Comparison of ENCODE assay signal across 9 mouse cellular contexts in the genomic region with DNA sequence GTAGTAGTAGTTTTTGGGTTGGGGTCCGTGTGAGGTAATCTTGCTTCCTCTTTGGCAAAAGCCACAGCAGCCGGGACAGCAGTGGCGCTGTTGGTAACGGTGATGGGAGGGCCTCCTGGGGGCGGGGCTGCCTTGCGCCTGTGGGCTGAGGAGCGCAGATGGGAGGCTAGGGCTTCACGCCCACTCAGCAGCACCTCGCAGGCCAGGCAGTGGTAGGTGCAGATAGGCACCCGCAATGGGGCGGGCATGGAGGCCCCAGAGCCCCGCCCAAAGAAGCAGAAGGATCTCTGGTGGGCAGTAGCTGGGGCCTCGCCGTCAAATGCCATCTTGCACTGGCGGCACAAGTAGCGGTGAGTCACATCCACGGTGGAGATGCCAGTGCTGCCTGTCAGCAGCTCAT. TPM values are rescaled to one million over a fixed set of nuclear protein-coding genes. Genes with fewer than 3 reads are reported as not detected.
DNase-seq lines count a peak whose midpoint lies in the region; ATAC-seq and TF ChIP-seq lines count a peak whose summit lies in the region.
"Had no signal": no experiment of that assay in that cellular context is flagged by ENCODE, and none has a peak within 500 bp of the region (broad histone marks: within the 10 kb centered on the region; RNA-seq: fewer than 3 reads in every experiment).

No protein-coding gene starts in this region.

- peak; percentile 91 for ATAC-seq in granulocyte monocyte progenitor cell, adult 5-6 weeks (replicated peaks; ENCODE audit: poor library complexity, severe bottlenecking)
- ATAC-seq in limb, embryonic 14.5 days (ENCODE audit: low FRiP score, low read depth) = 0 out of 2 replicates have a peak, but pooled peaks have one; percentile 50

- DNase-seq in heart, adult 11 months = peak; percentile 83
- DNase-seq in heart, adult 9 months (ENCODE audit: low spot score in 2 of 2) = no peak
- peak; percentile 81 for DNase-seq in cerebellum, adult 9-10 months
- DNase-seq in limb, embryonic 14.5 days (ENCODE audit: low spot score) = peak; percentile 10
- peak; percentile 41 to 84 for DNase-seq in spleen, postnatal 10 days (ENCODE audit: low spot score in 2 of 2)
- no peak for DNase-seq in urinary bladder, adult 2 months (ENCODE audit: low spot score)

- H3K4me3 ChIP-seq in E14TG2a.4 (replicated peaks; ENCODE audit: low read length) = peak overlapping the region; percentile 62
- H3K4me3 ChIP-seq in limb, embryonic 14.5 days (replicated peaks; ENCODE audit: low read length) = peak overlapping the region; percentile 13; the same call in 1 of the 2 replicates

- no peak for TF ChIP-seq CTCF in E14TG2a.4 (conservative IDR thresholded peaks at IDR 0.05; ENCODE audit: low read length)

- no peaks in the 10 kb centered on the region for H3K27me3 ChIP-seq in E14TG2a.4 (ENCODE audit: insufficient read depth, low read length)
- H3K27me3 ChIP-seq in limb, embryonic 14.5 days (ENCODE audit: control insufficient read depth, insufficient read depth, low read length) = no peaks in the 10 kb centered on the region

- H3K9me3 ChIP-seq in E14TG2a.4 (ENCODE audit: low read length) = no peaks in the 10 kb centered on the region
- H3K9me3 ChIP-seq in limb, embryonic 14.5 days (ENCODE audit: control insufficient read depth, low read length) = no peaks in the 10 kb centered on the region

- H3K9ac ChIP-seq in limb, embryonic 14.5 days (ENCODE audit: low read depth, low read length, severe bottlenecking) = peak overlapping the region; percentile 40

- no peak overlapping the region for H3K27ac ChIP-seq in limb, embryonic 14.5 days (replicated peaks; ENCODE audit: low read depth, low read length)

- peak overlapping the region; percentile 39 for H3K4me2 ChIP-seq in limb, embryonic 14.5 days (replicated peaks; ENCODE audit: low read depth, low read length, severe bottlenecking)

- H3K4me1 ChIP-seq in E14TG2a.4 (replicated peaks; ENCODE audit: low read depth, low read length) = peaks cover 91% of the 10 kb centered on the region
- peaks cover 18% of the 10 kb centered on the region for H3K4me1 ChIP-seq in limb, embryonic 14.5 days (ENCODE audit: control insufficient read depth, insufficient read depth, low read length)

- WGBS in limb, embryonic 14.5 days = 12% methylated on average over 17 of the region's 17 CpGs

- peaks cover 59% of the 10 kb centered on the region for H3K36me3 ChIP-seq in E14TG2a.4 (ENCODE audit: insufficient read depth, low read length)
- H3K36me3 ChIP-seq in limb, embryonic 14.5 days (ENCODE audit: control insufficient read depth, insufficient read depth, low read length) = peaks cover 17% of the 10 kb centered on the region

- TF ChIP-seq POLR2A in limb, embryonic 14.5 days (IDR thresholded peaks at IDR 0.05; ENCODE audit: borderline replicate concordance, extremely low read depth, insufficient read depth, insufficient read length) = no peak

RNA-seq across cellular contexts. Expression of gene Zfhx2, which starts 29.5 kb away (rescaled TPM):
- total RNA-seq in granulocyte monocyte progenitor cell, adult 5-6 weeks (2014; fragmentation: Nextera tagmentation) = 3.0 and 5.2 TPM in 2 replicates
- total RNA-seq in granulocyte monocyte progenitor cell, adult 5-6 weeks (2017) = 0.26 and 0.82 TPM in 2 replicates
- 5.3 and 6.1 TPM in 2 replicates for polyA plus RNA-seq in limb, embryonic 14.5 days (2012; rRNA removed)
- polyA plus RNA-seq in limb, embryonic 14.5 days (2014; fragmentation: Nextera tagmentation; extraction: Ambion mirVana) = 3.7 and 4.7 TPM in 2 replicates
- 0.66 and 2.0 TPM in 2 replicates for polyA plus RNA-seq in urinary bladder, adult 2 months (2012; rRNA removed)

RNA-seq across cellular contexts. Expression of gene Thtpa, which starts 32.0 kb away (rescaled TPM):
- total RNA-seq in granulocyte monocyte progenitor cell, adult 5-6 weeks (2014; fragmentation: Nextera tagmentation) = 11.9 and 16.2 TPM in 2 replicates
- 10.0 and 13.0 TPM in 2 replicates for total RNA-seq in granulocyte monocyte progenitor cell, adult 5-6 weeks (2017)
- 11.9 and 12.4 TPM in 2 replicates for polyA plus RNA-seq in limb, embryonic 14.5 days (2012; rRNA removed)
- polyA plus RNA-seq in limb, embryonic 14.5 days (2014; fragmentation: Nextera tagmentation; extraction: Ambion mirVana) = 19.9 and 20.3 TPM in 2 replicates
- polyA plus RNA-seq in urinary bladder, adult 2 months (2012; rRNA removed) = 6.6 and 11.6 TPM in 2 replicates

RNA-seq across cellular contexts. Expression of gene Ap1g2, which starts 43.8 kb away (rescaled TPM):
- 56.6 and 87.9 TPM in 2 replicates for total RNA-seq in granulocyte monocyte progenitor cell, adult 5-6 weeks (2014; fragmentation: Nextera tagmentation)
- 12.4 and 15.1 TPM in 2 replicates for total RNA-seq in granulocyte monocyte progenitor cell, adult 5-6 weeks (2017)
- polyA plus RNA-seq in limb, embryonic 14.5 days (2012; rRNA removed) = 22.9 and 31.4 TPM in 2 replicates
- polyA plus RNA-seq in limb, embryonic 14.5 days (2014; fragmentation: Nextera tagmentation; extraction: Ambion mirVana) = 19.5 and 20.4 TPM in 2 replicates
- polyA plus RNA-seq in urinary bladder, adult 2 months (2012; rRNA removed) = 22.5 and 26.6 TPM in 2 replicates

RNA-seq across cellular contexts. Expression of gene Ngdn, which starts 47.4 kb away (rescaled TPM):
- 50.2 and 65.5 TPM in 2 replicates for total RNA-seq in granulocyte monocyte progenitor cell, adult 5-6 weeks (2014; fragmentation: Nextera tagmentation)
- 62.7 and 75.3 TPM in 2 replicates for total RNA-seq in granulocyte monocyte progenitor cell, adult 5-6 weeks (2017)
- 43.2 and 62.6 TPM in 2 replicates for polyA plus RNA-seq in limb, embryonic 14.5 days (2012; rRNA removed)
- polyA plus RNA-seq in limb, embryonic 14.5 days (2014; fragmentation: Nextera tagmentation; extraction: Ambion mirVana) = 66.8 and 74.3 TPM in 2 replicates
- 53.7 and 65.8 TPM in 2 replicates for polyA plus RNA-seq in urinary bladder, adult 2 months (2012; rRNA removed)

RNA-seq across cellular contexts. Expression of gene Jph4, which starts 54.1 kb away (rescaled TPM):
- total RNA-seq in granulocyte monocyte progenitor cell, adult 5-6 weeks (2014; fragmentation: Nextera tagmentation) = not detected in 2 replicates
- not detected in 2 replicates for total RNA-seq in granulocyte monocyte progenitor cell, adult 5-6 weeks (2017)
- 10.4 and 11.2 TPM in 2 replicates for polyA plus RNA-seq in limb, embryonic 14.5 days (2012; rRNA removed)
- polyA plus RNA-seq in limb, embryonic 14.5 days (2014; fragmentation: Nextera tagmentation; extraction: Ambion mirVana) = 2.5 and 3.0 TPM in 2 replicates
- polyA plus RNA-seq in urinary bladder, adult 2 months (2012; rRNA removed) = 2.4 and 2.8 TPM in 2 replicates
- total RNA-seq: CH12.LX had no signal

Comparison
In these comparisons a context has a peak if more than half of its experiments do, and no peak if none do; other contexts are left out.
1. DNase-seq: peak in heart, adult 11 months (single experiment), cerebellum, adult 9-10 months (single experiment), limb, embryonic 14.5 days (single experiment) and spleen, postnatal 10 days (2 of 2); none in heart, adult 9 months (0 of 2) and urinary bladder, adult 2 months (single experiment).